Mouse (Mus musculus): Measurements from ENCODE around the gene Cldnd2. TPM values are rescaled to one million over a fixed set of nuclear protein-coding genes. Genes with fewer than 3 reads are reported as not detected.

Cldnd2 gene
- polyA plus RNA-seq, 1 experiment from 2014 or later, result not detected

- no peaks in the 10 kb centered on the region for H3K36me3 ChIP-seq (ENCODE audit: control insufficient read depth, insufficient read depth, low read length)
- peaks cover 10% of the 10 kb centered on the region for H3K4me1 ChIP-seq (replicated peaks; ENCODE audit: control insufficient read depth, insufficient read depth, low read length)
- ATAC-seq (replicated peaks; ENCODE audit: low FRiP score, low TSS enrichment, low read depth) (no peak), DNase-seq (ENCODE audit: low spot score) (no peak)
- 88% methylated on average over 3 of the region's 3 CpGs for WGBS
- no peak overlapping the region for H3K4me3 ChIP-seq (ENCODE audit: low read depth, low read length)
- no peak overlapping the region for H3K27ac ChIP-seq (ENCODE audit: low read depth)
- no peaks in the 10 kb centered on the region for H3K9me3 ChIP-seq (ENCODE audit: control insufficient read depth, low read length)
- H3K4me2 ChIP-seq (ENCODE audit: low read length), result no peak overlapping the region
- no peak overlapping the region for H3K9ac ChIP-seq (ENCODE audit: low read length)
- no peaks in the 10 kb centered on the region for H3K27me3 ChIP-seq (replicated peaks; ENCODE audit: control insufficient read depth, insufficient read depth, low read length)
These were observed 489 bp downstream of the Cldnd2 start for GRCm38 (mm10) chr7:43441071-43441470.

DNA sequence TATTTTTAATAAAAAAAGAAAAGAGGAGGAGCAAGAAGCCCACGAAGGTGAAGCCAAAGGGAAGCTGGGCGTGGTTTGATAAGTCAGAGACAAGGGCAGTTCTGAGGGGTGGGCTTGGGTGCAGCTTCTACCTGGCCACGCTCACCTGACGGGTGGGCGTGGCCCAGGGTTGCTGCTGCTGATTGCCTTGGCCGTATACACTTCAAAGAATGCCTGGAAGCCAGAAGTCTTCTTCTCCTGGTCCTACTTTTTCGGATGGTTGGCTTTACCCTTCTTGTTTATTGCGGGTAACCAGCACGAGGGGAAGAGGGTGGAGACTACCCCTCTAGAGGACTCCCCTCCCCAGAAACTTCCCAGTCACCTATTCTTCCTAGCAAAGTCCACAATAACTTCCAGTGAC is 2.1 kb downstream of the Cldnd2 start:
- peak overlapping the region; percentile 63 for H3K4me3 ChIP-seq (ENCODE audit: low read depth, low read length)
- ATAC-seq (replicated peaks; ENCODE audit: low FRiP score, low TSS enrichment, low read depth) (0 out of 2 replicates have a peak, but pooled peaks have one; percentile 12), DNase-seq (ENCODE audit: low spot score) (peak; percentile 55)
- H3K4me2 ChIP-seq (ENCODE audit: low read length), result peak overlapping the region; percentile 91
- peaks cover 10% of the 10 kb centered on the region for H3K4me1 ChIP-seq (replicated peaks; ENCODE audit: control insufficient read depth, insufficient read depth, low read length)
- peak overlapping the region; percentile 61 for H3K9ac ChIP-seq (ENCODE audit: low read length)
- no peaks in the 10 kb centered on the region for H3K27me3 ChIP-seq (replicated peaks; ENCODE audit: control insufficient read depth, insufficient read depth, low read length)
- H3K27ac ChIP-seq (ENCODE audit: low read depth), result peak overlapping the region; percentile 98
- no peaks in the 10 kb centered on the region for H3K9me3 ChIP-seq (ENCODE audit: control insufficient read depth, low read length)
- no peaks in the 10 kb centered on the region for H3K36me3 ChIP-seq (ENCODE audit: control insufficient read depth, insufficient read depth, low read length)
- 2% methylated on average over 9 of the region's 9 CpGs for WGBS

GRCm38 (mm10) chr7:43443126-43443916 is 2.7 kb downstream of the Cldnd2 start:
- Histone ChIP-seq H3K4me3 (ENCODE audit: low read depth, low read length) (peak overlapping the region; percentile 63), H3K27me3 (replicated peaks; ENCODE audit: control insufficient read depth, insufficient read depth, low read length) (no peaks in the 10 kb centered on the region), H3K36me3 (ENCODE audit: control insufficient read depth, insufficient read depth, low read length) (no peaks in the 10 kb centered on the region), H3K9me3 (ENCODE audit: control insufficient read depth, low read length) (no peaks in the 10 kb centered on the region), H3K27ac (ENCODE audit: low read depth) (peak overlapping the region; percentile 98), H3K4me2 (ENCODE audit: low read length) (peak overlapping the region; percentile 91), H3K4me1 (replicated peaks; ENCODE audit: control insufficient read depth, insufficient read depth, low read length) (peaks cover 10% of the 10 kb centered on the region), H3K9ac (ENCODE audit: low read length) (peak overlapping the region; percentile 61)
- DNase-seq (ENCODE audit: low spot score), result peak; percentile 89
- peak; percentile 91 for ATAC-seq (replicated peaks; ENCODE audit: low FRiP score, low TSS enrichment, low read depth)
- WGBS, result 1% methylated on average over 36 of the region's 36 CpGs

- DNase-seq (ENCODE audit: low spot score) (no peak), ATAC-seq (replicated peaks; ENCODE audit: low FRiP score, low TSS enrichment, low read depth) (peak; percentile 95)
- no peaks in the 10 kb centered on the region for H3K9me3 ChIP-seq (ENCODE audit: control insufficient read depth, low read length)
- WGBS, result under 1% methylated on average over 27 of the region's 27 CpGs
- H3K4me2 ChIP-seq (ENCODE audit: low read length), result peak within 1 kb of the TSS; percentile 91
- H3K4me3 ChIP-seq (ENCODE audit: low read depth, low read length), result peak within 1 kb of the TSS; percentile 63
- peaks cover 10% of the 10 kb centered on the region for H3K4me1 ChIP-seq (replicated peaks; ENCODE audit: control insufficient read depth, insufficient read depth, low read length)
- H3K36me3 ChIP-seq (ENCODE audit: control insufficient read depth, insufficient read depth, low read length), result no peaks in the 10 kb centered on the region
- peak within 1 kb of the TSS; percentile 61 for H3K9ac ChIP-seq (ENCODE audit: low read length)
- peak within 1 kb of the TSS; percentile 98 for H3K27ac ChIP-seq (ENCODE audit: low read depth)
- H3K27me3 ChIP-seq (replicated peaks; ENCODE audit: control insufficient read depth, insufficient read depth, low read length), result no peaks in the 10 kb centered on the region
These were observed 3.3 kb downstream of the Cldnd2 start, which contains the start of the genes Etfb and Gm45233 for GRCm38 (mm10) chr7:43443917-43444293. Etfb (plus strand) TSS chr7:43444083. Gm45233 (plus strand) TSS chr7:43444128.

DNA sequence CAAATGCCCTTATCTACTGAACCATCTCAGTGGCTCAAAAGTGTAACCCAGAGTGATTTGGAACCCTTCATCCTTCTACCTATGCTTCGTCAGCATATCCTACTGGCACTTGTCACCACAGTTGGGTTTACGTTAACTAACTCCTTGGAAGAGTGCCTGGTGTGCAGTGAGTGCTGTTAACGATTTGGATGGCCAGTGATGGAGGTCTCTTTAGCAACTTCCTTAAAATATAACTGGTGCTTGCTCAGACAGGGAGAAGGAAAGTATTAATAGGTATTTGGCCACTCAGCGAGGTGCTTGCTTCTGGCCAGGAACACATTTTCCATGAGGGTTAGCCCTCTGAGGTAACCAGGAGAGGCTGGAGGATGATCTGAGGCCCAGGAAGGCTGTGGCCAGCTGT is 7.2 kb downstream of the Cldnd2 start:
- no peak for ATAC-seq (replicated peaks; ENCODE audit: low FRiP score, low TSS enrichment, low read depth)
- Histone ChIP-seq H3K4me3 (ENCODE audit: low read depth, low read length) (no peak overlapping the region), H3K4me1 (replicated peaks; ENCODE audit: control insufficient read depth, insufficient read depth, low read length) (peaks cover 7% of the 10 kb centered on the region), H3K4me2 (ENCODE audit: low read length) (no peak overlapping the region), H3K9ac (ENCODE audit: low read length) (no peak overlapping the region), H3K27ac (ENCODE audit: low read depth) (no peak overlapping the region), H3K27me3 (replicated peaks; ENCODE audit: control insufficient read depth, insufficient read depth, low read length) (no peaks in the 10 kb centered on the region), H3K9me3 (ENCODE audit: control insufficient read depth, low read length) (no peaks in the 10 kb centered on the region), H3K36me3 (ENCODE audit: control insufficient read depth, insufficient read depth, low read length) (peaks cover 18% of the 10 kb centered on the region)
- WGBS, result 91% methylated on average over 4 of the region's 4 CpGs
- DNase-seq (ENCODE audit: low spot score), result no peak

DNA sequence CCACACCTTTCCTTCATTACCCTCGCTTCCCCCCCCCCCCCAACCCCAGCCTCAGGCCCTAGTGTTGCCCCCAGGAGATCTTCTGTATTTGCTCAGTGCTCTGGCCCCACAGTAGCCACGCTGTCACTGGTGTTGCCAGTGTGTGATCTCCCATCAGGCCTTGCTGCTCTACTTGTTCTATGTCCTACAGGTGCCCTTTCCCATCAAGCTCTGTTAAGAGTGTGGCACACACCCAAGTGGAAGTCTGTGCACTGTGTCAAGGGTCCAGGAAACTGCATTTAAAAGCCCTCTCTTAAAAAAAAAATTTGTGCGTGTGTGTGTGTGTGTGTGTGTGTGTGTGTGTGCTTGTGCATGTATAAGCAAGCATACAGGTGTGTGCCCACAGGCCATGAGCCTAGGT is 7.7 kb downstream of the Cldnd2 start:
- DNase-seq (ENCODE audit: low spot score) (no peak), ATAC-seq (replicated peaks; ENCODE audit: low FRiP score, low TSS enrichment, low read depth) (no peak)
- Histone ChIP-seq H3K27me3 (replicated peaks; ENCODE audit: control insufficient read depth, insufficient read depth, low read length) (no peaks in the 10 kb centered on the region), H3K9ac (ENCODE audit: low read length) (no peak overlapping the region), H3K4me2 (ENCODE audit: low read length) (no peak overlapping the region), H3K36me3 (ENCODE audit: control insufficient read depth, insufficient read depth, low read length) (peaks cover 22% of the 10 kb centered on the region), H3K4me3 (ENCODE audit: low read depth, low read length) (no peak overlapping the region), H3K9me3 (ENCODE audit: control insufficient read depth, low read length) (no peaks in the 10 kb centered on the region), H3K27ac (ENCODE audit: low read depth) (no peak overlapping the region), H3K4me1 (replicated peaks; ENCODE audit: control insufficient read depth, insufficient read depth, low read length) (peaks cover 7% of the 10 kb centered on the region)
- 91% methylated on average over 3 of the region's 3 CpGs for WGBS

- WGBS, result 94% methylated on average over 2 of the region's 2 CpGs
- H3K27me3 ChIP-seq (replicated peaks; ENCODE audit: control insufficient read depth, insufficient read depth, low read length), result no peaks in the 10 kb centered on the region
- peaks cover 2% of the 10 kb centered on the region; the same call in 1 of the 2 replicates for H3K4me1 ChIP-seq (replicated peaks; ENCODE audit: control insufficient read depth, insufficient read depth, low read length)
- H3K9ac ChIP-seq (ENCODE audit: low read length), result no peak overlapping the region
- H3K4me2 ChIP-seq (ENCODE audit: low read length), result no peak overlapping the region
- DNase-seq (ENCODE audit: low spot score) (no peak), ATAC-seq (replicated peaks; ENCODE audit: low FRiP score, low TSS enrichment, low read depth) (no peak)
- no peaks in the 10 kb centered on the region for H3K9me3 ChIP-seq (ENCODE audit: control insufficient read depth, low read length)
- no peak overlapping the region for H3K27ac ChIP-seq (ENCODE audit: low read depth)
- H3K4me3 ChIP-seq (ENCODE audit: low read depth, low read length), result no peak overlapping the region
- H3K36me3 ChIP-seq (ENCODE audit: control insufficient read depth, insufficient read depth, low read length), result peaks cover 33% of the 10 kb centered on the region
These were observed 9.2 kb downstream of the Cldnd2 start for GRCm38 (mm10) chr7:43449811-43450210.

GRCm38 (mm10) chr7:43451726-43452125 is 11.1 kb downstream of the Cldnd2 start:
- H3K4me2 ChIP-seq (ENCODE audit: low read length), result no peak overlapping the region
- H3K4me1 ChIP-seq (replicated peaks; ENCODE audit: control insufficient read depth, insufficient read depth, low read length), result no peaks in the 10 kb centered on the region
- WGBS, result 95% methylated on average over 11 of the region's 11 CpGs
- ATAC-seq (replicated peaks; ENCODE audit: low FRiP score, low TSS enrichment, low read depth) (no peak), DNase-seq (ENCODE audit: low spot score) (no peak)
- H3K27me3 ChIP-seq (replicated peaks; ENCODE audit: control insufficient read depth, insufficient read depth, low read length), result no peaks in the 10 kb centered on the region
- no peak overlapping the region for H3K27ac ChIP-seq (ENCODE audit: low read depth)
- no peak overlapping the region for H3K4me3 ChIP-seq (ENCODE audit: low read depth, low read length)
- H3K9me3 ChIP-seq (ENCODE audit: control insufficient read depth, low read length), result no peaks in the 10 kb centered on the region
- H3K36me3 ChIP-seq (ENCODE audit: control insufficient read depth, insufficient read depth, low read length), result peaks cover 53% of the 10 kb centered on the region
- no peak overlapping the region for H3K9ac ChIP-seq (ENCODE audit: low read length)

- H3K27me3 ChIP-seq (replicated peaks; ENCODE audit: control insufficient read depth, insufficient read depth, low read length), result no peaks in the 10 kb centered on the region
- no peak; the same call in 1 of the 2 replicates for ATAC-seq (replicated peaks; ENCODE audit: low FRiP score, low TSS enrichment, low read depth)
- 40% methylated on average over 4 of the region's 4 CpGs for WGBS
These were observed 12.0 kb downstream of the Cldnd2 start for GRCm38 (mm10) chr7:43452609-43453008.

More at GRCm38 (mm10) chr7:43452609-43453008, 12.0 kb downstream of the Cldnd2 start:
- H3K9me3 ChIP-seq (ENCODE audit: control insufficient read depth, low read length), result no peaks in the 10 kb centered on the region
- no peak overlapping the region for H3K4me3 ChIP-seq (ENCODE audit: low read depth, low read length)
- no peak overlapping the region for H3K9ac ChIP-seq (ENCODE audit: low read length)
- no peak for DNase-seq (ENCODE audit: low spot score)
- H3K4me1 ChIP-seq (replicated peaks; ENCODE audit: control insufficient read depth, insufficient read depth, low read length), result no peaks in the 10 kb centered on the region
- H3K4me2 ChIP-seq (ENCODE audit: low read length), result no peak overlapping the region
- H3K36me3 ChIP-seq (ENCODE audit: control insufficient read depth, insufficient read depth, low read length), result peaks cover 61% of the 10 kb centered on the region
- no peak overlapping the region for H3K27ac ChIP-seq (ENCODE audit: low read depth)
